Mouse (Mus musculus) heart, adult 2 months (tissue): ENCODE data around the gene Meis1.

Experiments used
- CTCF ChIP-seq: fragments of 200-600 bp; IDR thresholded peaks from 2 replicates; pipeline ENCODE4 v1.8.1; 2022; ENCODE audit warnings: antibody characterized with exemption, mild to moderate bottlenecking, moderate library complexity
- EP300 ChIP-seq: fragments of 200-500 bp; IDR thresholded peaks from 2 replicates; pipeline ENCODE4 v1.6.1; 2011; ENCODE audit warnings: low read depth, low read length, control low read depth; ENCODE audit not compliant: insufficient read depth
- POLR2A ChIP-seq: fragments of 200-500 bp; IDR thresholded peaks from 2 replicates; pipeline ENCODE4 v1.6.1; 2011; ENCODE audit warnings: mild to moderate bottlenecking, low read depth, low read length, control low read depth; ENCODE audit not compliant: insufficient read depth

DNA sequence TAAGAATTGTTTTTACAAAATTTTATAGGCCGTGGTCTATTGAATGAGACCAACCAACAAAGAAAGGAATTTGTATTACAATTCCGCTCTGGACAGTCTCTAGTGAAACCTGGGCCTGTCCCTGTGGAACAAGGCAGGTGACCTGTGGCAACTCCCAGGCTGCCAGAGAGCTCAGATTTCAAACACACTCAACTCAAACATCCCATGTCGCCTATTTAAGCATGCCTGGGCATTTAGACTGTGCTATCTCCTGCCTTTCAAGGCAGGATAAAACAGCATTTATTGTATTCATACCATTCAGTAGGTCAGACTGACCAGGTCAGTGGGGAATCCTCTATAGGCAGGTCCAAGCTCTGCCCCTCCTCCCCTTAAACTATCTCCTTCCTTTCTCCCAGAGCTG lies 73.0 kb downstream of the Meis1 start:
- TF ChIP-seq EP300 (no peak), CTCF (no peak), POLR2A (no peak)
